ENCODE assay signal across 31 mouse cellular contexts in the genomic region with DNA sequence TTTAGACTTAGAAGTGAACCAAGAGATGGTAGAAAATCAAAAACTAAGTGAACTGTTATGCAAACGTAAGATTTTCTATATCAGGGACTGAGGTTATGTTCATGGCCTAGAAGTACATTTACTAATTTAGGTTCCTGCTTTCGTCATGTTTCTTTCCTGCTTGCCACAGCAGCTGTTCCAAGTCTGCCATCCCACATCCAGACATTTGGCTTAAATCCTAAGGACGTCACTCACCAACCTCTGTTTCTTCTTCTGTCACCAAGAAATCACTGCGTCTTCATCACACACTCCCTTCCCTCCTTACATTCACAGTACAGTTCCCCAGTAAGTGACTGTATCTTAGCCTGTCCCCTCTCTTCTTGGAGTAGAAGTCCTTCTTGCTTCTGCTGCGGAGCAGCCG. TPM values are rescaled to one million over a fixed set of nuclear protein-coding genes. Genes with fewer than 3 reads are reported as not detected.
"Had no signal": no experiment of that assay in that cellular context is flagged by ENCODE, and none has a peak within 500 bp of the region (broad histone marks: within the 10 kb centered on the region; RNA-seq: fewer than 3 reads in every experiment).

No protein-coding gene starts in this region.

- H3K4me1 ChIP-seq: embryonic facial prominence, embryonic 10.5 days; embryonic facial prominence, embryonic 12.5 days; embryonic facial prominence, embryonic 13.5 days; embryonic facial prominence, embryonic 15.5 days; forebrain, embryonic 10.5 days; forebrain, embryonic 12.5 days; forebrain, embryonic 13.5 days; forebrain, embryonic 15.5 days had no signal

- H3K27me3 ChIP-seq: embryonic facial prominence, embryonic 12.5 days; embryonic facial prominence, embryonic 13.5 days; embryonic facial prominence, embryonic 15.5 days; forebrain, embryonic 12.5 days; forebrain, embryonic 13.5 days; forebrain, embryonic 15.5 days had no signal

- DNase-seq: cerebellum, adult 2 months; cerebellum, adult 8-10 months; cerebellum, adult 9-10 months; cerebellum, adult 9-11 months; cerebellum, postnatal 10 days; cerebellum, postnatal 14 days; cerebellum, postnatal 25 days; cerebellum, postnatal 36 days; embryo, embryonic 11 days; forebrain, postnatal 0 days; gastrocnemius, adult 2 months; gastrocnemius, postnatal 10 days; gastrocnemius, postnatal 14 days; gastrocnemius, postnatal 25 days; gastrocnemius, postnatal 36 days; heart, adult 11 months; heart, adult 18-20 months; heart, adult 2 months had no signal

- H3K4me3 ChIP-seq: embryonic facial prominence, embryonic 10.5 days; embryonic facial prominence, embryonic 12.5 days; embryonic facial prominence, embryonic 13.5 days; embryonic facial prominence, embryonic 15.5 days; erythroblast, embryonic 14.5 days; forebrain, embryonic 10.5 days; forebrain, embryonic 12.5 days; forebrain, embryonic 13.5 days; forebrain, embryonic 15.5 days; gastrocnemius, adult 2 months; heart, adult 2 months had no signal

- H3K4me2 ChIP-seq: embryonic facial prominence, embryonic 12.5 days; embryonic facial prominence, embryonic 13.5 days; embryonic facial prominence, embryonic 15.5 days; forebrain, embryonic 12.5 days; forebrain, embryonic 13.5 days; forebrain, embryonic 15.5 days had no signal

- H3K27ac ChIP-seq: embryonic facial prominence, embryonic 10.5 days; embryonic facial prominence, embryonic 12.5 days; embryonic facial prominence, embryonic 13.5 days; embryonic facial prominence, embryonic 15.5 days; forebrain, embryonic 10.5 days; forebrain, embryonic 12.5 days; forebrain, embryonic 13.5 days; forebrain, embryonic 15.5 days; gastrocnemius, adult 2 months; heart, adult 2 months had no signal

- H3K9ac ChIP-seq: embryonic facial prominence, embryonic 12.5 days; embryonic facial prominence, embryonic 13.5 days; embryonic facial prominence, embryonic 15.5 days; forebrain, embryonic 12.5 days; forebrain, embryonic 13.5 days; forebrain, embryonic 15.5 days; forebrain, postnatal 0 days had no signal

- ATAC-seq: forebrain, embryonic 13.5 days; forebrain, embryonic 14.5 days; forebrain, embryonic 15.5 days; forebrain, embryonic 16.5 days; forebrain, postnatal 0 days had no signal

- H3K9me3 ChIP-seq: embryonic facial prominence, embryonic 10.5 days; embryonic facial prominence, embryonic 12.5 days; embryonic facial prominence, embryonic 13.5 days; embryonic facial prominence, embryonic 15.5 days; forebrain, embryonic 10.5 days; forebrain, embryonic 12.5 days; forebrain, embryonic 13.5 days; forebrain, embryonic 15.5 days had no signal

RNA-seq across cellular contexts. Expression of a gene that starts 49.7 kb away (rescaled TPM):
- polyA plus RNA-seq: embryonic facial prominence, embryonic 13.5 days; embryonic facial prominence, embryonic 14.5 days; embryonic facial prominence, embryonic 15.5 days; forebrain, embryonic 10.5 days; forebrain, embryonic 11.5 days; heart, adult 2 months had no signal
